Mouse (Mus musculus): ENCODE data around the gene Zmynd15.

GRCm38 (mm10) chr11:70509753-70510564, 50.7 kb downstream of the Zmynd15 start:
- peak; percentile 81 for TF ChIP-seq CTCF (IDR thresholded peaks at IDR 0.05; ENCODE audit: low read depth)
- no peak for TF ChIP-seq EP300 (optimal IDR thresholded peaks at IDR 0.05)

Measured in stomach, postnatal 0 days (tissue).